Mouse (Mus musculus): ENCODE results near the gene Rem2.

Gene Rem2

DNA sequence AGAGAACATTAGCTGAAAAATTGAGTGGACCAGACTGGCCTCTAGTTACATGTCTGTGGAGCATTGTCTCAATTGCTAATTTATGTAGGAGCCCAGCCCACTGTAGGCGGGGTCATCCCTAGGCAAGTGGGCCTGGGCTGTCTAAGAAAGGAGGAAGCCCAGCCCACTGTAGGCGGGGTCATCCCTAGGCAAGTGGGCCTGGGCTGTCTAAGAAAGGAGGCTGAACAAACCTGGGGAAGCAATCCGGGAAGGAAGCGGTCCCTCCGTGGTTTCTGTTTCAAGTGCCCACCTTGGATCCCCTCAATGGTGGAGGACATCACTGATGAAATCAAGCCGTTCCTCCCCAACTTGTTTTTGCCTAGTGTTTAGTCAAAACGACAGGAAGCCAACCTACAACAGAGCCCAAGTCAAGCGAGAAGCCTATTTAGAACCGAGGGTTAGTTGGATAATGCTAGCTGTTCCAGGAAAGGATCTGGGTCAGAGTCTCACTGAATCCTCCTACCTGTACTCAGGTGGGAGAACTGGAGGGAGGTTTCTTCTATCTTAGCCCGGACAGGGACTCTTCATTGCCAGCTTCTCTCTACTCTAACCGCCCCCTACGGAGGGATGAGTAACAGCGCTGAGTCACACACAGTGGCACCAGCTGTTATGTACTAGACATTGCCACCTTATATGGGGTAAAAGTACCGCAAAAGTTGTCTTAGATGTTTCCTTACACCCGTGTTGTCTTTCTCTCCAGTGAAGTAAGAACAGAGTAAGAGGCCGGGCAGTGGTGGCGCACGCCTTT lies 16.6 kb downstream of the Rem2 start:
- peak; percentile 50 for DNase-seq (ENCODE audit: low read depth, low spot score)

DNA sequence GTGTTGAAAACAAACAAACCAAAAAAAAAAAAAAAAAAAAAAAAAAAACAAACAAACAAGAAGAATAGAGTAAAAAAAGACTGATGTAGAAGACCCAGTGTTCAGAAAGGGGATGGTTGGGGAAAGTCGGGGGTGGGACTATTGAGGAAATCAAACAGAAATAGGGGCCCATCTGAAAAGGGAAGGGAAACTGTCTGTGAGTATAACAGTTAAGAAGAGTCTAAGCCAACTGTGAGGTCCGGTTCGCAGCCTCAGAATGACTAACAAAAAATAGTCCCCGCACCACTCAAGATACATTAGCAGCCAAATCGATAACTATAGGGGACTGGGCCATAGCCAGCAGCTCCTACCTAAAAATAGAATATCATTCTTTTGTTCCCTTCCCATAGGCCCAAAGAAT lies 17.3 kb downstream of the Rem2 start:
- no peak for DNase-seq (ENCODE audit: low read depth, low spot score)

DNA sequence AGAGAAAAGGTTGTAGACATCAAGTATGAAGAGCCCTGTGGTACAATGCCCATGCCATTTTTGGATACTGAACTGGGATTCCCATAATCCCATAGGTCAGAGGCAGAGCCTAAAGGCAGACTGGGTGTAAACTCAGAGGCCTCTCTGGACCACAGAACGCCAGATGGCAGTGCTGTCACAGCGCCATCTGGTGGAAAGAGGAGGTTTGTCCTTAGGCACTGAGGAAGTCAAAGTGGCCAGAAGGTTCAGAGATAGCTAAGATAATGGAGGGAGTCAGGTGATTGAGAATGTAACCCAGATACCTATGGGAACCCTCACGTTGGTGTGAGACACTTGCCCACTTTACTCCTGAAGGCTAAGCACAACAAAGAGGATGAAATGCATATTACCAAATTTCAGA lies 18.3 kb downstream of the Rem2 start:
- DNase-seq (ENCODE audit: low read depth, low spot score), result no peak

DNA sequence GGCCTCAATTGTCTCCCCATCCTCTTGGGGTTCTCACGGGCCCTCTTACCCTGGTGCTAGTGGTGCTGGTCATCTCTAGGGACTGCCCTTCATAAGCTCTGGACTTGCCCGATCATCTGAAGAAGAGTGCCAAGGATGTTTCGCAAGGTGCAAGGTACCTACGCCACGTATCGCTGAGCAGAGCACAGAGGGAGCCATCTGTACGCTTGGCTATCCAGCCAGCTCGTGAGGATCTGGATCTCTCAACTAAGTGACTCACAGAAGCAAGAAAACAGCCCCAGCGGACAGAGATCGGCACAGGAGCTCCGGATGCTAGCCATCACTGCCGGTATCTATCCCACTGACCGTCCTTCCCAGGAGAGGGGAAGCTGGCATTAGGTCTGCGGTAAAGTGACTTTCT lies 20.8 kb downstream of the Rem2 start:
- no peak for DNase-seq (ENCODE audit: low read depth, low spot score)

DNA sequence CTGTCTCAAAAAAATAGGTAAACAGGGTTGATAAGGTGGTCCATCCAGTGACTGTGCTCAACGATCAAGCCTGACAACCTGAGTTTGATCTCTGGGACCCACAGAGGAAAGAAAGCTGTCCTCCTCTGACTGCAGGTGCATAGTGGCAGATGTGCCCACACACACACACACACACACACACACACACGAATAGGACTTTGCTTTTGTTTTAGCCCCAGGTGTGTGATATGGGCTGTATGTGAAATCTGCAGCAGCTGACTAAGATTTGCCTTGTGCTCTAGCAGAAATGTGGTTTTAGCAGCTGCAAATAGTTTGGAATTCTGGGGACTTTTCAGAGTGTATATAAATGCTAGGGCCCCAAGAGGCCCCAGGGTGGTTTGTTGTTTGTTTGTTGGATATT lies 23.4 kb downstream of the Rem2 start:
- no peak for DNase-seq (ENCODE audit: low read depth, low spot score)

DNA sequence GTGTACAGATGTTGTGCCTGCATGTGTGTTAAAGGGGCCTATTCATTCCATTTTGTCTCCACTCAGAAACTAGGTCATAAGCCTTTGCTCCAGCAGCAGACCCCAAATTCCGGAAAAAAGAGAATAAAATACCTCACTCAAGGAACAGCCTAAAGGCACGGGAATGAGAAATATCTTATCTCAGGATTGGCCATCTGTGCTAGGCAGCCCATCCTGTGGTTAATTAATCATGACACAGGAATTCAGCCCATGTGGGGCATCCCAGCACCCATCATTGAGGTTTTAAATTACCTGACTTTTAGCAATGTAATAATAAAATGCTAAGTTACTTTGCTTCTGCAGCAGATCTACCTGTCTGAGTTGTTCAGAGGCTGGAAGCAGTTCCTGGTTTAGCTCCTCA lies 25.5 kb downstream of the Rem2 start:
- DNase-seq (ENCODE audit: low read depth, low spot score), result no peak

DNA sequence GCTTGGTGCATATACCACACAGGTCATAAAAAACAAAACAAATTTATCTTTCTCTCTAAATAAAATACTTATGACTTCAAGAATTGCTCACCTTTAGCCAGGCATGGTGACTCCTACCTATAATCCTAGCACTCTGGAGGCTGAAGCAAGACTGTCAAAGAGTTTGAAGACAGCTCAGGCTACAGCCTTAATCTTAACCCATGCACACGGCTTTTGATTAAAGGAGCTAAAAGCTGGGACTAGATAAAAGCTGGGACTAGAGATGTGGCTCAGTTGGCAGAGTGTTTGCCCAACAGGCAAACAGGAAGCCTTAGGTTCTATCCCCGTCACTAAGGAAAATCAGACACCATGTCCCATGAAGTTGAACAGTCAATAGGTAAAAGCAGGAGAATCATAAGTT lies 27.2 kb downstream of the Rem2 start:
- no peak for DNase-seq (ENCODE audit: low read depth, low spot score)

DNA sequence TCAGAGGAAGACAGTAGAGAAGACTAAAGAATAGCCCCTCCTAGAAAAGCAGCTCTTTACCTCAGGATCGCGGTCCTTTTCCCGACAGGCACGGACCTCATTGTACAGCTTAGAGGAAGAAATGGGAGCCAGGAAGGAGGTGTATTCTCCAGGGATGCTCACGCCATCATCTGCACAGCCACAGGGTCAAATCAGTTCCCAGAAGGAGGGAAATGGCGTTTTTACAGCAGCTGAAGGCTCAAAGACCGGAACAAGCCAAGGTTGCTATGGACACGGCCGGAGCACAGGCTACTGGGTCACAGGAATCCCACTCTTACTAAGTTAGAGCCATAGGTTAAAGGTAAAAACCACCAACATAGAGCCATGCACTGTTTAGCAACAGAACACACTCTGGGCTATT lies 33.9 kb downstream of the Rem2 start:
- no peak for DNase-seq (ENCODE audit: low read depth, low spot score)

DNA sequence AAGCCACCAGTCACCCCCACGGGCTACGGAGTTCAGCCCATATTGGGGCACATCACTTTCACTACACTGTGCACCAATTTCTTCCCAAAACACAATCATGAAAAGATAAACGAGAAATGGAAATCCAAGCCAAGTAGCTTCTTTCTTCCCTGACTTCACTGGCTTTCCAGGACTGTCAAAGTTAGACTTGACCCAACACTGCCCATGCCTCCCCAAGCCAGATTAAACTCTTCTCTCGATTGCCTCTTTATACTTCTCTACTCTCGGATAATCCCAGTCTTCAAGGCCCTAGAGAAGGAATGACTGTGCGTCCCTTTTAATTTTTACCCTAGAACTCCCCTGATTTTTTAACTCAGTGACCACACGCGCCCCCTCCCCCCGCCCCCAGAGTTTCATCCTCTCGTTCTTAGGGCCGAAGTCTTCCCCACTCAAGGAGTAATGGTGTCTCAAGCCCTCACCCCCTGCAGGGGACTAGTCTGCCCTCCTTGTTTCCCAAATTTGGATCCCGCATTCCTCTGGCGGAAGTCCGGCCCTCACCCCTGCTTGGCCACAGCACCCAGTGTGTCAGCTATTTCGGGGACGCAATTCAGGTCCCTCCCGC lies 40.9 kb downstream of the Rem2 start:
- no peak for DNase-seq (ENCODE audit: low read depth, low spot score)

DNA sequence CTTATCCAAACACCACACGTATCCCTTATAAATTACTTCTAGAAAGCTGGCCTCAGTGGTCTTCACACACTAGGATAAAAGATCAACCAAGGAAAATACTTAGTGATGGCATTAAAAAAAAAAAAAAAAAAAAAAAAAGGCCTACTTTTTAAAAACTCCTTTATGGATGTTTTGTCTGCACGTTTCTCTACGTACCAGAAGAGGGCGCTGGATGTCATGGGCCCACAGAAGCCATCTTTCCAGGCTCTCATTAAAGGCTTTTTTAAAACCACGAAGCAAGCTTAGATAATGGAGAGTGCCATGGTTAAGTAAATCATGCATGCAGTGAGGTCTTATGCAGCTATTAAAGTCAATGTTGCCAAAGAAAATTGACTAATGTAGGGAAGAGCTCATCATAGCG lies 47.7 kb downstream of the Rem2 start:
- no peak for DNase-seq (ENCODE audit: low read depth, low spot score)

DNA sequence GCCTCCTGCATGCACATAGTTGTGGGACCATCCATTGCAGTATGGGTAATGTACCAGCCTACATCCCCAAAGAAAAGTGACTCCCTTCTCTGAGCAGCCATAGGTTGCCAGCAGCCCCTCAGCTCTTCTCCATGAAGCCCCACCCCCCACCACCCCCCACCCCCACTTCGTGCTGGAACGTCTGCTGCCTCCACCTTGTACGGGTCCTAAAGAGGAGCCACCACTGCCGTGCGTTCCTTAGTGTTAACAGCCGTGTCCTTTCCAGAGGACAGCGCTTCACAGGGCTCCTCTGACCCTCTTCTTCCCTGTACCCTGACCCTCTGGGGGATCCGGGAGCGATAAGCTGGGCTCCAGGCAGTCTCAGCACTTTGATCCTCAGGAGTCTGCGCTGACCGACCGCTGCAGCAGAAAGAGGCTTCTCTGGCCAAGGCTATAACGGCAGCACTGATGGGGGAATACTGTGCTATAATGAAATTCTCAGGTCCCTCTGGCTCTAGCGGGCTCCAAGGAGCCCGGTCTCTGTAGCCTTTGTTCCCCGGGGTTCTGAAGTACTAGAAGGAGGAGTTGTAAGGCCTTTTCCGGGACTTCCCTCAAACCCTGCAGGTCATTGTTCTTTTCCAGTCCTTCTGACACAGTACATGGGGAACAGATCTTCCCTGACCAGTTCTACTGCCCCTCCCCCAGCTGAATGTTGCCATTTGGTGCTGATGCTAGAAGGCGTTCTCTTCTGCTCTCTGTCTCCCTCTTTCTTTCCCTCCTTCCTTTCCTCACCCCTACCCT lies 51.5 kb downstream of the Rem2 start:
- no peak for DNase-seq (ENCODE audit: low read depth, low spot score)

DNA sequence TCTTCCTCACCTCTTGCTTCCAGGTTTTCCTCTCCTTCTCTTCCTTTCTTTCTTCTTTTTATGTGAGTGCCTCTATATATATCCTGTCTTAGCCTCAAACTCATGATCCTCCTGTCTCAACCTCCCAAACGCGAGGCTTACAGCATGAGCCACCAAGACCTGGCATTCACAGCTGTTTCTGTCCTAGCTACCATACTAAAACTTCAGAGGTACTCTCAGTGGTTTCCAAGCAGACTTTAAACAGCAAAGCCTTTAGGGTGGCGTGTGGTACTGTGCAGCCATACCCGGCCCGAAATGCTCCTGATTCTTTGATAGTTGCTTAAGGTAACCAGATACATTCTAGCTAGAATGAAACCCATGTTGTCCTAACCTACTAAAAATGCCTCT lies 52.1 kb downstream of the Rem2 start:
- DNase-seq (ENCODE audit: low read depth, low spot score), result no peak

DNA sequence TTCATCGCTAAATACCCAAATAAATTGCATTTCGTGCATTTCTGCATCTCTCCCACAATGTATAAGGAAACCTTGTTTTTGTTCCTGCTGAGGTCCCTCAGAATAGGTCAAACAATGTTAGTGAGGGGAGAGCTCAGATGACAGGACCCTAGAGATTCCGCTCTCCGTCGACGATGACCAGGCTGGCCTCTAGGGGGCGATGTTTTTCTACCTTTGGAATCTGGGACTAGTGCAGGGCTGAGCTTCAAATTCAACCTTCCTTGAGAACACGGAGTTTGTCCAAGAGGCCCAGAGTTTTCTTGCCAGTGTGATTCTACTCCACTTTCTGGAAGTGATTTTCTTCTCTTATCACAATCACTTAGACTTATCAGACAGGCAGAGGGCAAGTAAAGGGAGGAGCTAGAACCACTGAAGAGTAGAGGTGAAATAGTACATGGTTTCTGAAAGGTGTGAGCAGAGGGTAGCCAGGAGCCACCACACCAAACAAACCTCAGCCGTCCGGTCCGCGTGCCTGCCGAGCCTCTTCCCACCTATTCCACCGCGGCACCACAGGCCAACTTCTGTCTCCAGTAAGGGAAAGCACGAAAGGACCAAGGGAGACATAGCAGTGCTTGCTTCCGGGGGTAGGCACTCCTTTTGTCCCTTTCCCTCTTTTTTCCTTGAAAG lies 52.7 kb downstream of the Rem2 start:
- DNase-seq (ENCODE audit: low read depth, low spot score), result no peak
